Mouse (Mus musculus) hindbrain, postnatal 0 days (tissue): ENCODE results near the gene Lmo7. TPM values are rescaled to one million over a fixed set of nuclear protein-coding genes. Genes with fewer than 3 reads are reported as not detected.

Experiments
- ATAC-seq: fragments of 200-750 bp; cut with Nextera tagmentation; 2 replicates; pipeline ENCODE4 v1.8.0; 2017; ENCODE audit warnings: mild to moderate bottlenecking, moderate TSS enrichment, moderate library complexity
- DNase-seq: peaks from one replicate; pipeline ENCODE4 v3.0.0-alpha.2; 2015; ENCODE audit warnings: low spot score
- H3K27ac ChIP-seq: fragments of 300-500 bp; sonication (generic); 2 replicates; pipeline ENCODE4 v1.5.1; 2014; ENCODE audit warnings: mild to moderate bottlenecking
- H3K27me3 ChIP-seq: fragments of 300-500 bp; sonication (generic); 2 replicates; pipeline ENCODE4 v1.6.1; 2014; ENCODE audit warnings: low read length, mixed read lengths; ENCODE audit not compliant: insufficient read depth
- H3K36me3 ChIP-seq: fragments of 300-500 bp; sonication (generic); 2 replicates; pipeline ENCODE4 v1.6.1; 2014; ENCODE audit warnings: low read length, mixed read lengths; ENCODE audit not compliant: insufficient read depth
- H3K4me1 ChIP-seq: fragments of 300-500 bp; sonication (generic); 2 replicates; pipeline ENCODE4 v1.6.1; 2014; ENCODE audit warnings: antibody characterized with exemption, low read length, mixed read lengths; ENCODE audit not compliant: insufficient read depth
- H3K4me2 ChIP-seq: fragments of 300-500 bp; sonication (generic); 2 replicates; pipeline ENCODE4 v1.6.1; 2014; ENCODE audit warnings: low read depth, mild to moderate bottlenecking, low read length, moderate library complexity, mixed read lengths
- H3K4me3 ChIP-seq: fragments of 300-500 bp; sonication (generic); 2 replicates; pipeline ENCODE4 v1.5.1; 2014; ENCODE audit warnings: low read length
- H3K9ac ChIP-seq: fragments of 300-500 bp; sonication (generic); replicated peaks from 2 replicates; pipeline ENCODE4 v1.6.1; 2014; ENCODE audit warnings: mild to moderate bottlenecking, low read length, moderate library complexity, mixed read lengths
- H3K9me3 ChIP-seq: fragments of 300-500 bp; sonication (generic); 2 replicates; pipeline ENCODE4 v1.6.1; 2016; ENCODE audit warnings: low read length, mixed read lengths
- CTCF ChIP-seq: IDR thresholded peaks from 2 replicates; pipeline ENCODE4 v1.5.1; 2016; ENCODE audit warnings: antibody characterized with exemption, control low read depth, low read depth
- WGBS: fragments of 180-500 bp; shearing (Covaris S2); extraction: QIAGEN DNeasy Blood & Tissue Kit; methylation state at CpG from one replicate; pipeline ENCODE4 v1.1.7; 2014; 5-methylcytosine and 5-hydroxymethylcytosine counted together
- polyA plus RNA-seq: library from polyadenylated mRNA; unstranded; fragments of >200 nt; fragmentation: Nextera tagmentation; extraction: Ambion mirVana; gene quantifications from 2 replicates; pipeline ENCODE4 v1.2.1, GENCODE M21; 2015
- total RNA-seq: library from RNA; depleted of rRNA; stranded (reverse); fragments of >200 nt; gene quantifications from 2 replicates; pipeline ENCODE4 v1.2.3, GENCODE M21; 2014; rRNA removed

Gene Lmo7
- total and polyA plus RNA-seq, 2 experiments from 2014 or later, result 2.3 to 10.6 TPM

- Histone ChIP-seq H3K4me1 (no peaks in the 10 kb centered on the region), H3K9me3 (no peaks in the 10 kb centered on the region), H3K27me3 (no peaks in the 10 kb centered on the region), H3K36me3 (no peaks in the 10 kb centered on the region), H3K4me3 (no peak overlapping the region), H3K27ac (no peak overlapping the region), H3K9ac (no peak overlapping the region), H3K4me2 (no peak overlapping the region)
- no peak for DNase-seq
- TF ChIP-seq CTCF, result no peak
- ATAC-seq, result no peak
- 60% methylated on average over 6 of the region's 6 CpGs for WGBS
Observed at GRCm38 (mm10) chr14:101964381-101964780, 234.6 kb downstream of the Lmo7 start.

- 26% methylated on average over 1 of the region's 1 CpGs for WGBS
- DNase-seq, result no peak
- no peaks in the 10 kb centered on the region for H3K36me3 ChIP-seq
- H3K4me3 ChIP-seq, result no peak overlapping the region
- no peaks in the 10 kb centered on the region for H3K27me3 ChIP-seq
- no peak overlapping the region for H3K27ac ChIP-seq
- no peak for TF ChIP-seq CTCF
- H3K4me1 ChIP-seq, result no peaks in the 10 kb centered on the region
- no peak for ATAC-seq
- H3K4me2 ChIP-seq, result no peak overlapping the region
- H3K9ac ChIP-seq, result no peak overlapping the region
- H3K9me3 ChIP-seq, result no peaks in the 10 kb centered on the region
Observed at GRCm38 (mm10) chr14:101964956-101965355, 235.2 kb downstream of the Lmo7 start.

- no peak overlapping the region for H3K27ac ChIP-seq
- H3K27me3 ChIP-seq, result no peaks in the 10 kb centered on the region
- DNase-seq (no peak), ATAC-seq (no peak)
- no peaks in the 10 kb centered on the region for H3K36me3 ChIP-seq
- no peak for TF ChIP-seq CTCF
- H3K4me3 ChIP-seq, result no peak overlapping the region
- H3K4me1 ChIP-seq, result no peaks in the 10 kb centered on the region
- 73% methylated on average over 1 of the region's 1 CpGs for WGBS
- no peak overlapping the region for H3K9ac ChIP-seq
- H3K4me2 ChIP-seq, result no peak overlapping the region
- no peaks in the 10 kb centered on the region for H3K9me3 ChIP-seq
Observed at GRCm38 (mm10) chr14:101972764-101973163, 243.0 kb downstream of the Lmo7 start.

GRCm38 (mm10) chr14:101973171-101973570, 243.4 kb downstream of the Lmo7 start:
- no peak for TF ChIP-seq CTCF
- 54% methylated on average over 6 of the region's 6 CpGs for WGBS
- DNase-seq, result no peak

DNA sequence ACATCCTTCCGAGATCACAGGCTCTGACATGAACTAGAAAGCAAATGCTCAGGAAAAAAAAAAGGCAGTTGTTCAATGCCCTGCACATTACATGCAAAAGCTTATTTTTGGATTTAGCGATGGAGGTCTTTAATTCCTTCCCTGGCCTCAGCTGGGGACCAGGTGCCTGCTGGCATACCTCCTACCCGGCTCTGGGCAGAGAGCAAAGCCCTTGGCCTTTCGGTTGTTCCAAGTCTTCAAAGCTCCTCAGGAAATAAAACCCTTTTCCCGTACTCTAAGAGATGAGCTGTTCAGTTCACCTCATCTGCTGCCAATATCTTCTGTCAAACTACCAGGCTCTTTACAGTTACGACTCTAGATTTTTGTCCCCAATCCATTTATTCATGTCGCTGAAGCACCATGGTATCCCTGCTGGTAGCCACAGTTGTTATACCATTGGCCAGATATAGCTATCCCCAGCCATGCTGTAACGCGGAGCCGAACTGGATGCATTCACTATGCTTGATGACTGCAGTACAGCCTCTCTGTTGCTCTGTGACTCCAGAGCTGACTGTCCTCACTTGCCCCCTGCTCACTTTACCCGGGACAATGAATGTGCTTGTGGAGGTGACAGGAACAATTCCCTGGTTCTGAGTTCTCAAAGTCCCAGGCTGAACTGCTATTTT, 246.4 kb downstream of the Lmo7 start:
- DNase-seq, result no peak
- Histone ChIP-seq H3K9me3 (no peaks in the 10 kb centered on the region), H3K4me2 (no peak overlapping the region), H3K4me1 (no peaks in the 10 kb centered on the region), H3K36me3 (no peaks in the 10 kb centered on the region), H3K9ac (no peak overlapping the region), H3K27me3 (no peaks in the 10 kb centered on the region), H3K27ac (no peak overlapping the region), H3K4me3 (no peak overlapping the region)
- 71% methylated on average over 11 of the region's 11 CpGs for WGBS
- no peak for ATAC-seq
- no peak for TF ChIP-seq CTCF

More at GRCm38 (mm10) chr14:101973171-101973570, 243.4 kb downstream of the Lmo7 start:
- no peak overlapping the region for H3K4me2 ChIP-seq
- H3K4me1 ChIP-seq, result no peaks in the 10 kb centered on the region
- no peaks in the 10 kb centered on the region for H3K9me3 ChIP-seq
- H3K27ac ChIP-seq, result no peak overlapping the region
- no peak overlapping the region for H3K4me3 ChIP-seq
- ATAC-seq, result no peak
- no peaks in the 10 kb centered on the region for H3K36me3 ChIP-seq
- H3K9ac ChIP-seq, result no peak overlapping the region
- H3K27me3 ChIP-seq, result no peaks in the 10 kb centered on the region

Other genes starting within 250 kb of the Lmo7 start
- gene Tbc1d4, start 120.8 kb upstream of the Lmo7 start, total RNA-seq, result 25.0 and 29.5 TPM in 2 replicates
- gene Tbc1d4, start 120.8 kb upstream of the Lmo7 start, polyA plus RNA-seq, result 9.7 and 11.5 TPM in 2 replicates
- gene Commd6, start 89.3 kb upstream of the Lmo7 start, total RNA-seq, result 27.7 and 52.3 TPM in 2 replicates
- 88.5 and 92.2 TPM in 2 replicates for gene Commd6, start 89.3 kb upstream of the Lmo7 start, polyA plus RNA-seq
- 43.5 and 46.6 TPM in 2 replicates for gene Uchl3, start 76.0 kb upstream of the Lmo7 start, total RNA-seq
- gene Uchl3, start 76.0 kb upstream of the Lmo7 start, polyA plus RNA-seq, result 224 and 241 TPM in 2 replicates
- not detected in 2 replicates for gene Gm9922, start 143 bp upstream of the Lmo7 start, total RNA-seq
- gene Gm9922, start 143 bp upstream of the Lmo7 start, polyA plus RNA-seq, result 0.51 and 0.97 TPM in 2 replicates